Mouse (Mus musculus) olfactory bulb, adult 2 months (tissue): Measurements from ENCODE around the gene Ciz1. TPM values are rescaled to one million over a fixed set of nuclear protein-coding genes. Genes with fewer than 3 reads are reported as not detected.

ENCODE experiments used
- H3K27ac ChIP-seq: fragments of 200-500 bp; 2 replicates; pipeline ENCODE4 v1.5.1; 2012; ENCODE audit warnings: low read depth, low read length; ENCODE audit not compliant: insufficient read depth
- H3K4me1 ChIP-seq: fragments of 200-500 bp; 2 replicates; pipeline ENCODE4 v1.6.1; 2012; ENCODE audit warnings: low read length; ENCODE audit not compliant: control insufficient read depth, insufficient read depth
- H3K4me3 ChIP-seq: fragments of 200-500 bp; 2 replicates; pipeline ENCODE4 v1.5.1; 2012; ENCODE audit warnings: mild to moderate bottlenecking, low read depth, low read length, moderate library complexity; ENCODE audit not compliant: insufficient read depth
- CTCF ChIP-seq: fragments of 200-500 bp; IDR thresholded peaks from 2 replicates; pipeline ENCODE4 v1.5.1; 2012; ENCODE audit warnings: low read depth, mild to moderate bottlenecking, low read length, moderate library complexity; ENCODE audit not compliant: insufficient read depth
- POLR2A ChIP-seq: fragments of 200-500 bp; IDR thresholded peaks from 2 replicates; pipeline ENCODE4 v1.6.1; 2012; ENCODE audit warnings: mild to moderate bottlenecking, low read depth, low read length, moderate library complexity; ENCODE audit not compliant: insufficient read depth
- WGBS: fragments of 180-500 bp; shearing (Covaris S2); methylation state at CpG from one replicate; pipeline ENCODE4 v1.1.7; 2018; 5-methylcytosine and 5-hydroxymethylcytosine counted together
- polyA plus RNA-seq: library from polyadenylated mRNA; stranded (reverse); fragments of >200 nt; gene quantifications from 2 replicates; pipeline ENCODE4 v1.2.4, GENCODE M21; 2012; ENCODE audit warnings: low replicate concordance; ENCODE audit not compliant: missing spikeins, insufficient read depth, insufficient read length

The Ciz1 gene
- polyA plus RNA-seq, 1 experiment = not detected

DNA sequence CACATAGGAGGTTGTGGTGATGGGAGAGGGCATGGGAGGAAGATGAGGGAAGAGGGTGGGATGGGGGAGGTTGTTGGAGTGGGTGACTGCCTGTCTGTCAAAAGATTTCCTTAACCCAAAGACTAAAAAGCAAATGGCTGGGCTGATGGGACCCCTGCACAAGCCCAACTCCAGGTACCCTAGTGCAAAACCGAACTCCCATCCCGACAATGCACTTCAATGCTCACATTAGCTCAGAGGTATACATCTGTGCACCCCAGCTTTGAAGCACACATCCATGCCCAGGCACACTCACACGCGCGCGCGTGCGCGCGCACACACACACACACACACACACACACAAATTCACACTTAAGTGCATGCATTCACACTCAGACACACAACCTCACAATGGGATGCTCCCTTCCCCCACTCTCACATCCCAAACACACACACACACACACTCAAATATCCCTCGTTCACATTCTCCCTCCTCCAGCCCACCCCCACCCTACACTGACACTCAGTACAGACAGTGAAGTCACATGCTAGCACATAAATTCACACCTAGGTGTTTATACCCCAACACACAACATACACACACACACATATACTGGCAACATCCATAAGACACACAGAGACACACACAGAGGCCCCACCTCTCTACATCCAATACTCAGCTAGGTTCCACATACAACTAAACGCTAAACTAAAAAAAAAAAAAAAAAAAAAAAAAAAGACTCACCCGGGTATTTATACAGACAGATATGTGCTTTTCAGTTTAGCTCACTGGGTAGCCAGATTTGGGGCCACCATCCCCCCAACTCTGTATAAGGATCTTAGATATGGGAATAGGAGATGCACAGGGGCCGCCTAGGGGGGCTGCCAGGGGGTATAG, 33.2 kb upstream of the Ciz1 start:
- no peak overlapping the region for H3K27ac ChIP-seq
- H3K4me1 ChIP-seq = peaks cover 48% of the 10 kb centered on the region
- 73% methylated on average over 14 of the region's 14 CpGs for WGBS
- no peak overlapping the region for H3K4me3 ChIP-seq
- TF ChIP-seq CTCF (no peak), POLR2A (no peak)

DNA sequence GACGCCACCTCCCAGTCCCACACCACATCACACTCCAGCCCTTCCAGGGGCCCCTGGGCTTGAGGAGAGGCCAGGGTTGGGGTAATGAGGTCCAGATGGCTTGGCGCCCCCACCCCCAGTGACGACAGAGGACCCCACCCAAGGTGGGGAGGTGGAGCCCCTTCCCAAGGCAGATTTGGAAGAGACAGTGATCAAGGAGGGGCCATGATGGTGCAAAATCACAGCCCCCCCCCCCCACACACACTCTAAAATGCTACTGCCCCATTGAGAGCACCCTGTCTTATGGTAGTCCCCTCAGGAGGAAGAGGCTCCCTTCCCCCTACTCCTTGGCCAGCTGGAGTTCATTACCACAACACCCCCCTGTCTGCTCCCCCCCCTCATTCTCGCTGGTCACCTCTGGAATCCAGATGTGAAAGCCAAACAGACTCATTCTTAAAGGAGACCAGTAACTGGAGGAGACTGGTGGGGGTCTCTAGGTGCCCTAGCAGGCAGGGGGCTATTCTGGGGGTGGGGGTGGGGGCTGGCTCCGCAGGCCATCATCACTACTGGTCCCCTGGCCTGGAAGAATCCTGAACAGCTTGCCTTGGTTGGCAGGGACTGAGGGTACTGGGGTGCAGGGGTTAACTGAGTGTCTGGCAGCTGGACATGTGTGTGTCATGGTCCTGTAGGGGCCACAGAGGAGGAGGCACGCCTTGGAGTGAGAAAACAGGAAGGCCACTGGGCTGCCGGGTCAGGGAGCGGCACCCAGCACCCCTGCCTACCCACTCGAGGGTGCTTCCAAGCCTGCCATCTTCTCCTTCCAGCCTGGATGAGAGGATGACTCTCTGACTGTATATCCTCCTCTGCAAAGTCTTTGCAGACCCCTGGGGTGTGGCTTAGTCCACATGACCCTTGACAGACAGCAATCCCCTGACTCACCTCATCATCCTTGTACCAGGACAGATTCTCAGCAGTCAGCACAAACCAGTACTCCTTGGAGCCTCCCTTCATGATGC, 32.2 kb upstream of the Ciz1 start:
- WGBS = 50% methylated on average over 9 of the region's 9 CpGs
- H3K4me1 ChIP-seq = peaks cover 46% of the 10 kb centered on the region
- no peak overlapping the region for H3K4me3 ChIP-seq
- TF ChIP-seq CTCF = no peak
- TF ChIP-seq POLR2A = no peak
- no peak overlapping the region for H3K27ac ChIP-seq

DNA sequence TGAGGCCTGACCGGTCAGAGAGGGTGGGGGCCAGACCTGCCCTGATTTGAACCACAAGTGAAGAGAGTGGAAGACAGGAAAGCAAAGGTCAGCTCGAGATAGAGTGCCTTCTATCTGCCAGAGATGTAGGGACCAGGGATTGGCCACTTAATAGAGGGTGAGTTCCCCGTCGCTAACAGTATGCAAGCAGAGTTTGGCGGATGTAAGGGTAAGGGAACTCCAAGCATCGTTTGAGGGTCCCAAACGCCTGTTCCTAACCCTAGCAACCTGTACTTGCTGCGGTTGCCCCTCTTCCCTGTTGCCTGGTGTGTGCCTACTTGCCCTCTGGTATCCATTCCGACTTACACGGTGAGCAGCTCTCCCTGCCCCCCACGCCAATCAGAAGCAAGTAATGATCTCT, 31.4 kb upstream of the Ciz1 start:
- WGBS = 75% methylated on average over 11 of the region's 11 CpGs
- H3K4me3 ChIP-seq = no peak overlapping the region
- TF ChIP-seq POLR2A (no peak), CTCF (no peak)
- H3K27ac ChIP-seq = no peak overlapping the region
- H3K4me1 ChIP-seq = peaks cover 44% of the 10 kb centered on the region

DNA sequence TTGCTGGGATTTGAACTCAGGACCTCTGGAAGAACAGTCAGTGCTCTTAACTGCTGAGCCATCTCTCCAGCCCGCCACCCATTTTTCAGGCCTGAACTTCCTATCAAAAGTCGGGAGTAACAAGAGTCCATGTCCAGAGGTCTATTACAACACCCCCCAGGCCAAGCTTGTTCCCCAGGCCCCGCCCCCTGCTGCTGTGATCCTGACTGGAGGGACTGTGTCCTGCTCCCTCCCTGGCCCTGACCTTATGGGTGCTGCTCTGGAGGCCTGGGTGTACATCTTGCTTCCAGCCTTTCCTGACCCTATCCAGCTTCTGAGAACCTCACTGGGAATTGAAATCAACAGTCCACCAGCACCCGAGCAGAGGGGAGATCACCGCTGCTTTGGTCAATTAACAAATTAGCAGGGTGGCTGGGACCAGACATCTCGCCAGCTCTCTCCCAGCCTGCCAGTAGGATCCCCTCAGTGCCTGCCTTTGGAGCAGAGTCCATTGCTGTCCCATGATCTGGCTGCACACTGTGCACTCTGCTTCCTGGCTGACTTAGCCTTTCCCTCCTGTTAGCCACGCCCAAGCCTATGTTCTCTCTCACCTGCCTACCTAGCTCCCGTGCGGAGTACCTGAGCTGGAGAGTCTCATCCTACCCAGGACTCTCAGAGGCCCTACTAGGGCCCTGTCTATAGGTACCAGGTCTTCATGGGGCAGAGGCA, 30.4 kb upstream of the Ciz1 start:
- WGBS = 66% methylated on average over 9 of the region's 9 CpGs
- Histone ChIP-seq H3K27ac (no peak overlapping the region), H3K4me1 (peaks cover 44% of the 10 kb centered on the region), H3K4me3 (no peak overlapping the region)
- TF ChIP-seq CTCF = no peak
- TF ChIP-seq POLR2A = no peak

DNA sequence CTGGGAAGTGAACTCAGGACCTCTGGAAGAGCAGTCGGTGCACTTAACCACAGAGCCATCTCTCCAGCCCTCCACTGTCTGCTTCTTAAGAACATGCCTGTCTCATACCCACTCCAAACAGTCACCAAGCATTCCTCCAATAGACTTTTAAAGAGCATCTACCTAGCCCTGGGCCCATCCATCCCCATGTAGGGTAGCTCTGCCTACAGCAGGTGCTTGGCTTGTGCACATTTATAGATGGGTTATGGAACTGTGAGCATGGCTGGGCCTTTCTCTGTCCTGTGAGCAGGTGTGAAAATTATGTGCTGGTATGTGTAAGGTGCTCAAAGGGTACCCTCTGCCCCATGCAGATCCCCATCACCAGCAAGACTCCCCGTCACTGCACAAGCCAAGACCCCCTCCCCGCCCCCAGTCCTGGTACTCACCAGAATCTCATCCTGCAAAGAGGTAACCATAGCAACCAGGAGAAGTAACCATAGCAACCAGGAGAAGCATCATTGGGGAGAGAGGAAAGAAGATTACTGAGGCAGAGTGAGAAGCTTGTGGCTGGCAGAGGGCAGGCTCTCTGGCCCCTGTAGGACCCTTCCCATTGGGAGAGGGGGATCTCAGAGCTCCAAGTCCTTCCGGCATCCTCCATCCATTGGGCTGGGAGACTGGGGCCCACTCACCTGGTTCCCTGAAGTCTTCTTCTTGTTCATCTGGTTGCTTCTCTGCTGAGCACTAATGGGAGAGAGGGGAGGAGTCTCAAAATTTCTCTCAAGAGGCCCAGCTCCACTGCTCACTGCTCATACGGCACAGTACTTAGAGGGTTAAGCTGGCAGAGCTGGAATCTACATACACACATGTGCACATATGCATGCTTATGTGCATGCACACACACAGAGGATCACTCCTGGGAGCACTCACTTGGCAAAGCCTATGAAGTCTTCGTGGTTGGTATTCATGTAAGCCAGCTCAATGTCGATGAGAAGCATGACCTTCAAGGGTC, 29.1 kb upstream of the Ciz1 start:
- no peak for TF ChIP-seq CTCF
- TF ChIP-seq POLR2A = no peak
- 47% methylated on average over 7 of the region's 7 CpGs for WGBS
- H3K4me1 ChIP-seq = peaks cover 40% of the 10 kb centered on the region
- no peak overlapping the region for H3K4me3 ChIP-seq
- no peak overlapping the region for H3K27ac ChIP-seq

DNA sequence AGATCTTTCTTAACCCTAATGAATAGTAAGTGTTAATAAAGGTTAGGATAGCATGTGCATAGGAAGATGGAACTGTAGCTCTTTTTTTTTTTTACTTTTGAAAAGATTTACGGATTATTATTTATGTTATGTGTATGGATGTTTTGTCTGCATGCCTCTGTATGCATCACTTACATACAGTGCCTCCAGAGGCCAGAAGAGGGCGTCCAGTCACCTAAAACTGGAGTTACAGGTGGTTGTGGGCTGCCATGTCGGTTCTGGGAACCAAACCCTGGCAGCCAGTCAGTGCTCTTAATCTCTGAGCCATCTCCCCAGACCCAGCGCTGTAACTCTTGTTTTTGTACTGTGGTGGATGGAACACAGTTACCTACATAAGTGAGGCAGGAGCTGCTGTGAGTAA, 27.8 kb upstream of the Ciz1 start:
- Histone ChIP-seq H3K4me1 (peaks cover 43% of the 10 kb centered on the region), H3K4me3 (no peak overlapping the region), H3K27ac (no peak overlapping the region)
- WGBS = 57% methylated on average over 4 of the region's 4 CpGs
- no peak for TF ChIP-seq POLR2A
- 0 out of 2 replicates have a peak, but pooled peaks have one; percentile 13 for TF ChIP-seq CTCF

DNA sequence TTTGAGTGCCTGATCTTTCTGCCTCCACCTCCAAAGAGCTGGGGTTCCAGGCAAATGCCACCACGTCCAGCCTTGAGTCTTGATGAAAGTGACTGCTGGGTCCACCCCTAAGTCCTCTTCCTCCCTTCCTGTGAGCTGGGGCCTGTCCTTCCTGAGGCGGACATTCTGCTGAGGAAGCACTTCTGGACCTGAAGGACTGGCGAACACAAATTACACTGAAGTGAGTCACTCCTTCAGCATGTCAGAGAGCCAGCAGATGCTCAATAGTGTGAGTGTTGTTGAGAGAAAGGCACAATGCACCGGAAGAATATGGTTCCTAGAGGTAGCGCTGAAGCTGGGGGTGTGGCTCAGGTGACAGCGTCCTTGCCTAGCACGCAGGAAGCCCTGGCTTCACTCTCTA, 26.8 kb upstream of the Ciz1 start:
- Histone ChIP-seq H3K4me1 (peaks cover 44% of the 10 kb centered on the region), H3K4me3 (no peak overlapping the region), H3K27ac (no peak overlapping the region)
- no peak for TF ChIP-seq POLR2A
- no peak for TF ChIP-seq CTCF
- WGBS = 62% methylated on average over 7 of the region's 7 CpGs

DNA sequence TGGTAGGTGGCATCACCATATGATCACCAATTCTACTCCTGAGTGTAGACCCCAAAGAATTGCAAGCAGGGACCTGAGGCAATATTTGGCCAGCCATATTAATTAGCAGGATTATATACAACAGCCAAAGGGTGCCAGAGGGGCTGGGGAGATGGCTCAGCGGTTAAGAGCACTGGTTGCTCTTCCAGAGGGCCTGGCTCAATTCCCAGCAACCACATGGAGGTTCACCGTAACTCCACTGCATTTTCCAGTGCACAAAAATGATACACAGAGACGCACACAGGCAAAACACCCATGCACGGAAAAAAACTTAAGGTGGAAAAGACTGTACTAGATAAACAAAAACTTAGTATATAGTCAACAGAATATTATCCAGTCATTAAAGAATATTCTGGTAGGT, 24.9 kb upstream of the Ciz1 start:
- Histone ChIP-seq H3K27ac (no peak overlapping the region), H3K4me1 (peaks cover 34% of the 10 kb centered on the region)
- 45% methylated on average over 4 of the region's 4 CpGs for WGBS

More for the DNA sequence above, 24.9 kb upstream of the Ciz1 start:
- TF ChIP-seq CTCF (no peak), POLR2A (no peak)
- no peak overlapping the region for H3K4me3 ChIP-seq
